Mouse (Mus musculus): Measurements from ENCODE around the gene 3110082I17Rik. TPM values are rescaled to one million over a fixed set of nuclear protein-coding genes. Genes with fewer than 3 reads are reported as not detected.
A peak's percentile ranks its signal among the peaks of the same experiment; 100 is the strongest.

The 3110082I17Rik gene
- total and polyA plus RNA-seq, 3 experiments: 41.2 to 100.0 (median 46.9) TPM

DNA sequence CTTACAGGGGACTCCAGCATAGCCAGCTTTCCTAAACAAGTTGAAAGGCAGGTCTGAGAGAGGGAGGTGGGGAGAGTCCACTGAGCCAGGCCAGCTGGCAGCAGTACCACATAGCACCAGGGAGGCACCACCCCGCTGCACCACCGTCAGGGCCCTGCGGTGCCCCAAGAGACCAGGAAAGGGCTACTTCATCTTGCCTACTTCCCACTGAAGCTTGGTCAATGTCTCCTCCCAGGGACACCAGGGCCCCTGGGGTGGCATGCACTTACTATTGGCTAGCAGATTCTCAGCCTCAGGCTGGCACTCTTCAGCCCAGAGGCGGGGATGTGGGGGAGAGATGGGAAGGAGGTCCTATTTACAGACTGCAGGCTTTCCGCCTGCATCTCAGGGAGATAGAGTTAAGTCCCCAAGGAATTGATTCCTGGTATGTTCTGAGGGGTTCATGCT is 136.3 kb downstream of the 3110082I17Rik start:
- Histone ChIP-seq H3K4me2 (ENCODE audit: insufficient read depth, low read depth, poor library complexity, severe bottlenecking) (peak overlapping the region; percentile 76), H3K9ac (ENCODE audit: insufficient read depth, low read depth) (peak overlapping the region; percentile 94), H3K27ac (ENCODE audit: insufficient read depth, low read depth) (peak overlapping the region; percentile 75), H3K36me3 (replicated peaks in 1 of 2; ENCODE audit: control insufficient read depth in 1 of 2, insufficient read depth in 1 of 2, low read length in 1 of 2) (peaks cover 0 to 8% of the 10 kb centered on the region in 2 experiments), H3K79me2 (replicated peaks; ENCODE audit: control insufficient read depth, extremely low read depth, insufficient read depth, poor library complexity, severe bottlenecking) (peaks cover 54% of the 10 kb centered on the region), H3K27me3 (replicated peaks) (no peaks in the 10 kb centered on the region), H3K4me1 (ENCODE audit: control insufficient read depth in 1 of 2, insufficient read depth in 2 of 2) (peaks cover 24 to 55% of the 10 kb centered on the region in 2 experiments), H3K9me3 (replicated peaks; ENCODE audit: low read length) (no peaks in the 10 kb centered on the region), H3K4me3 (replicated peaks in 1 of 3; ENCODE audit: low read depth in 2 of 3, low read length in 2 of 3, poor library complexity in 1 of 3) (peak overlapping the region; percentile 68 to 97 (median 78))
- dilution Hi-C loops (cut with MboI; ENCODE audit: extremely low pct_ligation_motif_present, extremely low pct_unique_long_range_greater_than_20kb, low sequenced_read_pairs) (no loop called here), in situ Hi-C loops (cut with MboI; ENCODE audit: low pct_ligation_motif_present, low pct_unique_long_range_greater_than_20kb, low sequenced_read_pairs) (no loop called here)
- no peak for DNase-seq (ENCODE audit: extremely low read depth)
- TF ChIP-seq E2F4 (IDR thresholded peaks at IDR 0.05; ENCODE audit: insufficient replicate concordance, low read depth, low read length): no peak
- TF ChIP-seq GABPA (IDR thresholded peaks at IDR 0.05; ENCODE audit: insufficient replicate concordance, low read depth, low read length): no peak
- TF ChIP-seq TCF12 (IDR thresholded peaks at IDR 0.05; ENCODE audit: low read depth, low read length): no peak
- TF ChIP-seq ZMIZ1 (IDR thresholded peaks at IDR 0.05; ENCODE audit: low read depth, low read length): no peak
- TF ChIP-seq KAT2A (IDR thresholded peaks at IDR 0.05; ENCODE audit: insufficient replicate concordance, low read length): no peak
- TF ChIP-seq POLR2AphosphoS2 (IDR thresholded peaks at IDR 0.05; ENCODE audit: low read depth, low read length): no peak
- TF ChIP-seq ELF1 (IDR thresholded peaks at IDR 0.05; ENCODE audit: low read depth, low read length): no peak
- no peak for TF ChIP-seq BHLHE40 (IDR thresholded peaks at IDR 0.05; ENCODE audit: low read depth, low read length)
- TF ChIP-seq CHD2 (IDR thresholded peaks at IDR 0.05; ENCODE audit: low read length): no peak
- TF ChIP-seq SIN3A (IDR thresholded peaks at IDR 0.05; ENCODE audit: low read length): no peak
- TF ChIP-seq USF2 (conservative IDR thresholded peaks at IDR 0.05; ENCODE audit: low read depth, low read length): no peak
- TF ChIP-seq SMC3 (IDR thresholded peaks at IDR 0.05; ENCODE audit: low read depth, low read length): no peak
- no peak for TF ChIP-seq JUND (conservative IDR thresholded peaks at IDR 0.05; ENCODE audit: low read depth, low read length)
- TF ChIP-seq ZKSCAN1 (IDR thresholded peaks at IDR 0.05; ENCODE audit: borderline replicate concordance, low read depth, low read length): no peak
- TF ChIP-seq ZC3H11A (IDR thresholded peaks at IDR 0.05; ENCODE audit: low read depth, low read length): no peak
- TF ChIP-seq NRF1 (IDR thresholded peaks at IDR 0.05; ENCODE audit: low read depth, low read length): no peak
- no peak for TF ChIP-seq POLR2A (IDR thresholded peaks at IDR 0.05; ENCODE audit: low read depth, low read length)

DNA sequence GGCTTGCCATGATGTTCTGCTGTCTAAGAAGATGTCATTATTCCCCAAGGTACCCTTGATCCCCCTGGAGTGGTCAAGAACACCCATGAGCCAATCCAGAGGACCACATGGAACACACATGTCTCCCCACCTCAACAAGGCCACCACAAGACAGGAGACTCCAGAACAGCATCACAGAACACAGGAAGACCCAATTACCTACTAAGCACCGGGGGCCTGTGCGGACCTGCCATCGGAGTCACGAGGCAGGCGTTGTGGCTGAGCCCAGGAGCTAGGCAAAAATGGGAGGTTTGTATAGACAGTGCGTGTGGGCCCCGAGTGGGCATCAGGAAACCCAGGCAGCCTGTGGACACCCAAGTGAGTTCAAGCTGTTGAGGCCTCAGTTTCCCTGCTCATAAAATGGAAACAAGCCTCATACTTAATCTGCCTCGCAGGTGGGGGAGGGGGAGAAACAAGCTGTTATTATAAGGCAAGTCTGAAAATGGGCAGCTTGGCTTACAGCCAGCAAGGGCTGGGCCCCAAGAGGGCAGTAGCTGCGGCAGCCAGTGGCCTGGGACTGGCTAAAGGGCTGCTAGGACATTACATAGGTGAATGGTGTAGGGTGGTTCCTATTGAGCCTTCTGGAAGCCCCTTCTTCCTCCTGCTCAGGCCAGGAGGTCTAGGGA is 136.9 kb downstream of the 3110082I17Rik start:
- peaks cover 27 to 61% of the 10 kb centered on the region in 2 experiments for H3K4me1 ChIP-seq (ENCODE audit: control insufficient read depth in 1 of 2, insufficient read depth in 2 of 2)
- peak overlapping the region; percentile 94 for H3K9ac ChIP-seq (ENCODE audit: insufficient read depth, low read depth)
- H3K9me3 ChIP-seq (replicated peaks; ENCODE audit: low read length): no peaks in the 10 kb centered on the region
- no peak for DNase-seq (ENCODE audit: extremely low read depth)
- peaks cover 60% of the 10 kb centered on the region for H3K79me2 ChIP-seq (replicated peaks; ENCODE audit: control insufficient read depth, extremely low read depth, insufficient read depth, poor library complexity, severe bottlenecking)
- peak overlapping the region; percentile 75 for H3K27ac ChIP-seq (ENCODE audit: insufficient read depth, low read depth)
- no peaks in the 10 kb centered on the region for H3K27me3 ChIP-seq (replicated peaks)
- in situ Hi-C loops (cut with MboI; ENCODE audit: low pct_ligation_motif_present, low pct_unique_long_range_greater_than_20kb, low sequenced_read_pairs) (no loop called here), dilution Hi-C loops (cut with MboI; ENCODE audit: extremely low pct_ligation_motif_present, extremely low pct_unique_long_range_greater_than_20kb, low sequenced_read_pairs) (no loop called here)
- peak overlapping the region; percentile 68 to 97 (median 78) for H3K4me3 ChIP-seq (replicated peaks in 1 of 3; ENCODE audit: low read depth in 2 of 3, low read length in 2 of 3, poor library complexity in 1 of 3)
- H3K4me2 ChIP-seq (ENCODE audit: insufficient read depth, low read depth, poor library complexity, severe bottlenecking): peak overlapping the region; percentile 76
- H3K36me3 ChIP-seq (replicated peaks in 1 of 2; ENCODE audit: control insufficient read depth in 1 of 2, insufficient read depth in 1 of 2, low read length in 1 of 2): peaks cover 3 to 15% of the 10 kb centered on the region in 2 experiments
- TF ChIP-seq ZKSCAN1 (IDR thresholded peaks at IDR 0.05; ENCODE audit: borderline replicate concordance, low read depth, low read length): peak; percentile 38; the same call in 1 of the 2 replicates
- no peak for TF ChIP-seq JUN (IDR thresholded peaks at IDR 0.05; ENCODE audit: insufficient read depth, low read depth, low read length)
- peak; percentile 8; the same call in 1 of the 2 replicates for TF ChIP-seq POLR2A (IDR thresholded peaks at IDR 0.05; ENCODE audit: low read depth, low read length)
- peak; percentile 74; the same call in 1 of the 2 replicates for TF ChIP-seq UBTF (IDR thresholded peaks at IDR 0.05; ENCODE audit: low read depth, low read length)
- TF ChIP-seq KAT2A (IDR thresholded peaks at IDR 0.05; ENCODE audit: insufficient replicate concordance, low read length): no peak
- TF ChIP-seq E2F4 (IDR thresholded peaks at IDR 0.05; ENCODE audit: insufficient replicate concordance, low read depth, low read length): no peak
- peak; percentile 68 for TF ChIP-seq BHLHE40 (IDR thresholded peaks at IDR 0.05; ENCODE audit: low read depth, low read length)
- TF ChIP-seq MEF2A (IDR thresholded peaks at IDR 0.05; ENCODE audit: borderline replicate concordance, low read depth, low read length): peak; percentile 43; the same call in 1 of the 2 replicates
- no peak for TF ChIP-seq JUND (conservative IDR thresholded peaks at IDR 0.05; ENCODE audit: low read depth, low read length)
- no peak for TF ChIP-seq MAZ (IDR thresholded peaks at IDR 0.05; ENCODE audit: low read depth, low read length)
- no peak for TF ChIP-seq ELF1 (IDR thresholded peaks at IDR 0.05; ENCODE audit: low read depth, low read length)
- peak; percentile 83 for TF ChIP-seq MYC (IDR thresholded peaks at IDR 0.05; ENCODE audit: low read depth, low read length)
- no peak for TF ChIP-seq RAD21 (IDR thresholded peaks at IDR 0.05; ENCODE audit: low read depth, low read length)
- 0 out of 2 replicates have a peak, but pooled peaks have one; percentile 28 for TF ChIP-seq ZMIZ1 (IDR thresholded peaks at IDR 0.05; ENCODE audit: low read depth, low read length)
- no peak for TF ChIP-seq HCFC1 (IDR thresholded peaks at IDR 0.05; ENCODE audit: low read depth, low read length)
- no peak for TF ChIP-seq SMC3 (IDR thresholded peaks at IDR 0.05; ENCODE audit: low read depth, low read length)
- TF ChIP-seq TBP (conservative IDR thresholded peaks at IDR 0.05; ENCODE audit: low read depth, low read length): 0 out of 2 replicates have a peak, but pooled peaks have one; percentile 22
- TF ChIP-seq CHD2 (IDR thresholded peaks at IDR 0.05; ENCODE audit: low read length): no peak; the same call in none of the 2 replicates
- no peak for TF ChIP-seq NELFE (IDR thresholded peaks at IDR 0.05; ENCODE audit: low read depth, low read length)
- TF ChIP-seq MAX (IDR thresholded peaks at IDR 0.05; ENCODE audit: low read length): peak; percentile 57
- TF ChIP-seq SIN3A (IDR thresholded peaks at IDR 0.05; ENCODE audit: low read length): no peak
- TF ChIP-seq ZC3H11A (IDR thresholded peaks at IDR 0.05; ENCODE audit: low read depth, low read length): no peak
- TF ChIP-seq USF1 (IDR thresholded peaks at IDR 0.05; ENCODE audit: low read depth, low read length): no peak

All from CH12.LX (cell line).